Mouse (Mus musculus): ENCODE data around the gene Tns1.

DNA sequence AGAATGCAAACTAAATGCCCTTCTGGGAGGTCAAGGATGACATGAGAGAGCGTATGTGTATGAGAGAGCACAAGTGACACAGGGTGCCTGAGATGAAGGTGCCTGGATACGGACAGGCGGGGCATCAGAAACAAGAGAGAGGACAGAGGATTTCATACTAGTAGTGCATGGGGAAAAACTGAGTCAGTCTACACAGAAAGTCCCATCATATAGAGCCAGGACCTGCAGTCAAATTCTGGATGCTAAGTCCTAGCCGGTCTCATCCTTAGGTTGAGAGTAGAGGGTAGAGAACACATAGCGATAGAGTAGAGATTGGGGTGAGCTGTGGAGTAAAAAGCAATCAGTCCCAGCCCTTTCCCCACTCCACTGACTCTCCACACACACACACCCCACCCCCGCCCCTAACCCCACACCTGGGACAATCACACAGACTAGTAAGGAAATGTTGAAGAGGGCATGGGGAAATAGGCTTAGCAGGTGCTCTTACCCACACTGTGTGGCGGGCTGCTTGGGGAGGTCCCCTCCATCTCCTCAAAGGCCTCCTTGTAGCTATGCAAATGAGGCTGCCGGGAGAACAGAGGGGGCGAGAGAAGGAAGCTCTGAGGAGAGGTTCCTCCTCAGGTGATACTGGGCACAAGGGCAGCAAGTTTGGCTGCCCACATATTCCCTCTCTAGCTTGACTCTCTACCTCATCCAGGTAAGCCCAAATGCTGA lies 183.6 kb downstream of the Tns1 start:
- no peak for TF ChIP-seq CTCF (IDR thresholded peaks at IDR 0.05; ENCODE audit: low read depth, low read length)
- TF ChIP-seq POLR2A (IDR thresholded peaks at IDR 0.05; ENCODE audit: insufficient read depth, low read length): no peak

Measured in ES-Bruce4 (cell line).